Mouse (Mus musculus): Measurements from ENCODE around the gene Foxo6. TPM values are rescaled to one million over a fixed set of nuclear protein-coding genes. Genes with fewer than 3 reads are reported as not detected.

Gene Foxo6
- polyA plus RNA-seq, 1 experiment from 2014 or later: 0.47 TPM

- Histone ChIP-seq H3K36me3 (ENCODE audit: control insufficient read depth, insufficient read depth, low read length) (no peaks in the 10 kb centered on the region), H3K27ac (replicated peaks; ENCODE audit: low read depth, low read length) (no peak overlapping the region), H3K9ac (ENCODE audit: low read depth, low read length) (no peak overlapping the region), H3K4me2 (ENCODE audit: low read depth, low read length) (no peak overlapping the region), H3K4me1 (ENCODE audit: control insufficient read depth, insufficient read depth, low read length) (peaks cover 8% of the 10 kb centered on the region; the same call in 1 of the 2 replicates), H3K9me3 (ENCODE audit: control insufficient read depth, low read length) (no peaks in the 10 kb centered on the region), H3K4me3 (ENCODE audit: low read depth, low read length) (no peak overlapping the region), H3K27me3 (replicated peaks; ENCODE audit: control insufficient read depth, insufficient read depth, low read length) (no peaks in the 10 kb centered on the region)
- WGBS: 62% methylated on average over 6 of the region's 6 CpGs
- ATAC-seq (ENCODE audit: low read depth): no peak
- DNase-seq (ENCODE audit: low spot score): peak; percentile 63
Measured at GRCm38 (mm10) chr4:120221708-120222107, 65.4 kb downstream of the Foxo6 start.

GRCm38 (mm10) chr4:120218878-120219277, 68.3 kb downstream of the Foxo6 start:
- H3K4me1 ChIP-seq (ENCODE audit: control insufficient read depth, insufficient read depth, low read length): peaks cover 8% of the 10 kb centered on the region; the same call in 1 of the 2 replicates
- ATAC-seq (ENCODE audit: low read depth) (no peak), DNase-seq (ENCODE audit: low spot score) (peak; percentile 47)
- no peaks in the 10 kb centered on the region for H3K9me3 ChIP-seq (ENCODE audit: control insufficient read depth, low read length)
- H3K4me3 ChIP-seq (ENCODE audit: low read depth, low read length): no peak overlapping the region
- no peak overlapping the region for H3K27ac ChIP-seq (replicated peaks; ENCODE audit: low read depth, low read length)
- H3K27me3 ChIP-seq (replicated peaks; ENCODE audit: control insufficient read depth, insufficient read depth, low read length): no peaks in the 10 kb centered on the region
- H3K4me2 ChIP-seq (ENCODE audit: low read depth, low read length): no peak overlapping the region
- H3K9ac ChIP-seq (ENCODE audit: low read depth, low read length): no peak overlapping the region
- 68% methylated on average over 9 of the region's 9 CpGs for WGBS
- no peaks in the 10 kb centered on the region for H3K36me3 ChIP-seq (ENCODE audit: control insufficient read depth, insufficient read depth, low read length)

Other genes starting within 250 kb of the Foxo6 start
- not detected in 2 replicates for gene AL607142.1, start 222.4 kb downstream of the Foxo6 start, polyA plus RNA-seq (2014; fragmentation: Nextera tagmentation; extraction: Ambion mirVana)
- 3.0 and 4.0 TPM in 2 replicates for gene Edn2, start 126.1 kb downstream of the Foxo6 start, polyA plus RNA-seq (2014; fragmentation: Nextera tagmentation; extraction: Ambion mirVana)
- gene Scmh1, start 117.9 kb upstream of the Foxo6 start, polyA plus RNA-seq (2014; fragmentation: Nextera tagmentation; extraction: Ambion mirVana): 31.4 and 33.6 TPM in 2 replicates
- not detected in 2 replicates for gene Slfnl1, start 244.9 kb upstream of the Foxo6 start, polyA plus RNA-seq (2014; fragmentation: Nextera tagmentation; extraction: Ambion mirVana)

Measured in embryonic facial prominence, embryonic 14.5 days (tissue).